Mouse (Mus musculus) naive thymus-derived CD4-positive, alpha-beta T cell, adult 2 months (primary cell): ENCODE measurements around the gene Cldn14.
A peak's percentile ranks its signal among the peaks of the same experiment; 100 is the strongest.

Source experiments
- DNase-seq: peaks from one replicate; pipeline ENCODE4 v3.0.0-alpha.2; 2011; ENCODE audit warnings: low read depth

Cldn14 gene

DNA sequence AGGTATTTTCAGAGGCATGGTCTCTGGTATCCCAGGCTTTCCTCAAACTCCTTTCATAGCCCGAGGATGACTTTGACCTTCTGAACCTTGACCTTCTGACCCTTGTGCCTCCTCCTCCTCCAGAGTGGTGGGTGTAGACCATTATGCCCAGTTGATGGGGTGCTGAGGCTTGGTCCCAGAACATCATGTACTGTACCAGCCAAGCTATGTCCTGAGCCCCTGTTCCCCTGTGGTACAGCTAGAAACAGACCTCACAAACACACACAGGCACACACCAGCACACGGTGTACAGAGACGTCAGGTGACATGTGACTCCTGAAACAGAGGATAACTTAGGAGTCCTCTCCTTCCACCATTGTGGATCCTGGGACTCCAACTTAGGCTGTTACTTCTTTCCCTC is 95.8 kb downstream of the Cldn14 start:
- no peak for DNase-seq

GRCm38 (mm10) chr16:93912158-93912557 is 96.5 kb downstream of the Cldn14 start:
- no peak for DNase-seq

DNA sequence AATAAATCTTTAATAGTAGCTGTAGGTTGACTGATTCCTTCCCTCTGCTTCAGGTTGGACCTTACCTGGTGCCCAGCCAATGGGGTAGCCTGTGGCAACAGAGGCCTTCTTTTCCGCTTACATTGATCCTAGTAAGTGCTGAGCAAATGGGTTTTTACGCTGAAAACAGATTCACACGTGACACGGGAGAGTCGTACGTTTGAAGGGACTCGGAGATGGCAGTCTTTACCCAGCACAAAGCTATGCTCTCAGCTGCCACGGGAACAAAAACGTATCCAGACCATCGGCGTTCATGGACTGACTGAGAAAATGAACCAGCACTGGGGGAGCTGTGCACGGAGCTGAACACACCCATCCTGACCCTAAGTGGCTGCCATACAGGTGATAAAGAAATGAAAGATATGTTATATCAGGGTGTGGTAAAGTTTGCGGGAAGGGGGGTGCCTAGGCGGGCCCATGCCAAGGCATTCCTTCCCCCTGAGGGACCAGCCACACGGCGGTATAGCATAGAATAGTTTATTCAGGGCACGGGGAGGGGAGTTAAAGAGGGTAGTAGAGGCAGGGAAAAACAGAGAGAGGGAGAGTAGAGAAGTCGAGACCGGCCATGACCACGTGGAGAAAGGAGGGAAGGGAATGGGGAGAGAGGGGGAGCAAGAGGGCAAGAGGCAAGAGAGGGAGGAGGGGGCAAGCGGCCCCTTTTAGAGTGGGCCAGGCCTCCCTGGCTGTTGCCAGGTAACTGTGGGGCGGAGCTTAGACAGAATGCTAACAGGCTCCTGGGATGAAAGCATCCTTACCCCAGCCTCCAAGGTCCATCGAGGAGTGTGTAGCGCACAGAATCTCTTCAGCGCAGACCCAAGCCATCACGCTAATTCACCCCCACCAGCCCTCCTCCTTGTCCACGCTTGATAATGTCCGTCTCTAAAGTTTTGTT is 97.6 kb downstream of the Cldn14 start:
- no peak for DNase-seq

- no peak for DNase-seq
Measured at GRCm38 (mm10) chr16:93909936-93910335, 98.7 kb downstream of the Cldn14 start.

DNA sequence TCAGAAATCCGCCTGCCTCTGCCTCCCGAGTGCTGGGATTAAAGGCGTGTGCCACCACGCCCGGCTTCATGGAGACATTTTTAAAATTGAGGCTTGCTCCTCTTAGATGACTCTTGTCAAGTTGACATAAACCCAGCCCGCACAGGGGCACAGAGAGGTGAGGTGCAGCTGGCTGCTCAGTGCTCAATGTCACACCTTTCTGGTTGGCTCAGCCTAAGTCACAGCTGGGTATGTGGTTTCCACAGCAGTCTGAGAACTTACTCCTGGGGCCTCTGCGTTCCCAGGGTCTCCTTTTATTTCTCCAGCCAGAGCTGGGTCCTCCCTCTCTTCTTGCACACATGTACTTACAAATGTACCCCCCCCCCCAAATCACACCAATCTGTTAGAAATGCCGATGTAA is 100.4 kb downstream of the Cldn14 start:
- peak; percentile 39 for DNase-seq

- DNase-seq: peak; percentile 60
Measured at GRCm38 (mm10) chr16:93907761-93908160, 100.9 kb downstream of the Cldn14 start.

- DNase-seq: peak; percentile 78
Measured at GRCm38 (mm10) chr16:93906156-93907014, 102.3 kb downstream of the Cldn14 start.

DNA sequence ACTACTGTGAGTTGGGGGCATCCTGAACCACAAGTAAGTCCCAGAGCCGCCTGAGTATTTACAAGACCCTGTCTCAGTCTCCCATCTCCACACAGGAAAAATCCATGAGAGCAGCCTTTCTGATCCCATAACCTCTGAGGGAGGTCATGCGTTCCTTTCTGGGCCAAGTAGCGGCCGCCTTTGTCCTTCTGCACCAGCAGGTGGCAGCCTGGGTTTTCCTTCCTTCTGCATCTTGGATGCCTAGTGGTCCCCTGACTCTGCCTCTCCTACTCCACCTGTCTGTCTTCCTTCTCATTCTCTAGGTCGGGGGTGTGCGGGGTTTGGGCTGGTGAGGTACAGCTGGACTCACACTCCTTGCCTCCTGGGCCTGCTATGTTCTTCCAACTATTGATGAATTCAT is 105.6 kb downstream of the Cldn14 start:
- peak; percentile 28 for DNase-seq

DNA sequence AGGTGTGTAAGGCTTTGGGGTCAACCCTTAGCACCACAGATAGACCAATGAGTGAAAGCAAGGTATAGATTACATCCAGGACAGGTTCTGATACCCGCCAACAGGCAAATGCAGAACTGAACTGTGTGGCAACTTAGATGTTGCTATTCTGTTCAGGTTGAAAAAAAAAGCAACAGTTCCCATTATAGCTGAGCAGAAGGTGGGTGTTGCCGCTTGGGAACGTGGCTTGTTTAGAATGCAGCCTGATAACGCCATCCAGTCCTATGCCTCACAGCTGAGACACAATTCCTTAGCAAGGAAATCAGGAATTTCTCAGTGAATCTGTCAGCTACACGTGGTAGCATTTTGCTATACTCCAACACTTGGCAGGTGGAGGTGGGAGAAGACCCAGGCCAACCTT is 115.4 kb downstream of the Cldn14 start:
- DNase-seq: no peak

DNA sequence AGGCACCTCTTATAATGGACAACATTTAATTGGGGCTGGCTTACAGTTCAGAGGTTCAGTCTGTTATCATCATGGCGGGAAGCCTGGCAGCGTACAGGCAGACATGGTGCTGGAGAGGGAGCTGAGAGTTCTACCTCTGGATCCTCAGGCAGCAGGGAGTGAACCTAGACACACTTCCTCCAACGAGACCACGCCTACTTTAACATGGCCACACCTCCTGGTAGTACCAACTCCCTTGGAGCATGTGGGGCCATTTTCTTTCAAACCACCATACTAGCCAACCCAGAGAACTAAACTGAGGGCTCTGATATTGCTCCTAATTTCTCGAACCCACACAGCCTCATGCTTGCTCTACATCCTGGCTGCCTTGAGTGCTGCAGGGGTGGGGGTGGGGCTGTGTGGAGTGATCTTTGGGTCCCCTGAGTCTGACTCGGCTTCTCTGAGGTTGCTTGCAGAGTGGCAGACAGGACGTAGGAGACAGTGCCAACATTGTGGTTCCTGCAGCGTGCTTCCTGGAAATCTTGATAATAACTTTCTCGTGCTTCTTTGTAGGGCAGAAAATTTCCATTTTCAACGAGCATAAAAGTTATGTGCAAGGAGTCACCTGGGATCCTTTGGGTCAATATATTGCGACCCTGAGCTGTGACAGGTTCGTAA is 117.6 kb downstream of the Cldn14 start:
- DNase-seq: peak; percentile 43

DNA sequence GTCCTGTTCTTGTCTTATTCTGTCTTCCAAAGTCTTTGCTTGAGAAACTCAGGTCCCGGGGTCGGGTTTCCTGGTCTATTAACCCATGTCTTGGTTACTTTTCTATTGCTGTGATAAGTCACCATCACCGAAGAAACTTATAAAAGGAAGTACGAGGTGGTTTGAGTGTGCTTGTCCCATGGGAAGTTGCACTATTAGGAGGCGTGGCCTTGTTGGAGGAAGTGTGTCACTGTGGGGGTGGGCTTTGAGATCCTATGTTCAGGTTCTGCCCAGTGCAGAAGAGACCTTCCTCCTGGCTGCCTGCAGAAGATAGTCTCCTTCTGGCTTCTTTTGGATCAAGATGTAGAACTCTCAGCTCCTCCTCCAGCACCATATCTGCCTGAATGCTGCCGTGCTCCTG is 120.2 kb downstream of the Cldn14 start:
- DNase-seq: no peak

GRCm38 (mm10) chr16:93884722-93885113 is 123.9 kb downstream of the Cldn14 start:
- no peak for DNase-seq

DNA sequence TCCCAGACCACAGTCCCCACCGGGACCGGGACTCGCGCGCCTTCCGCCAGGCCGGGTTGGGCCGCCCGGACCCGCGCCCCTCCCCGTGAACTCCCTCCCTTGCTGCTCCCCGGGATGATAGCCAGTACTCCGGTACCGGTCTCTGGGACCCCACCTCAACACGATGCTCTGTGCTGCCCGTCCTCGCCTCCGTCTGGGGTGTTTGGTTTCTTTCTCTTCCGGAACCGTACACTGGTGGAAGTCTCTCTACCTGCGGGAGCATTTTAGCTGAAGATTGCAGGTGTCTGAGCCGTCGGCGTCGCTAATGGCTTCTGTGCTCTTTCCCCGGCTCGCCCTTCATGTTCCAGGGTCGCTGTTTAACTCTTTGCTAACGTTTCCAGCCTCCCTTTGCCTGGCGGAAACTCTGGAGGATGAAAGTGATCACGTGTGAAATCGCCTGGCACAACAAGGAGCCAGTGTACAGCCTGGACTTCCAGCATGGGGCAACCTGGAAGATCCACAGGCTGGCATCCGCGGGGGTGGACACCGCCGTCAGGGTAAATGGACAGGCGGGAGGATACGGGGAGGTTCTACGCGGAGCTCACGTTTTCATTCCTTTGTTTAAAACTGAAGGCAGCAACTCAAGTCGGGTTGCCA is 124.4 kb downstream of the Cldn14 start:
- DNase-seq: no peak

DNA sequence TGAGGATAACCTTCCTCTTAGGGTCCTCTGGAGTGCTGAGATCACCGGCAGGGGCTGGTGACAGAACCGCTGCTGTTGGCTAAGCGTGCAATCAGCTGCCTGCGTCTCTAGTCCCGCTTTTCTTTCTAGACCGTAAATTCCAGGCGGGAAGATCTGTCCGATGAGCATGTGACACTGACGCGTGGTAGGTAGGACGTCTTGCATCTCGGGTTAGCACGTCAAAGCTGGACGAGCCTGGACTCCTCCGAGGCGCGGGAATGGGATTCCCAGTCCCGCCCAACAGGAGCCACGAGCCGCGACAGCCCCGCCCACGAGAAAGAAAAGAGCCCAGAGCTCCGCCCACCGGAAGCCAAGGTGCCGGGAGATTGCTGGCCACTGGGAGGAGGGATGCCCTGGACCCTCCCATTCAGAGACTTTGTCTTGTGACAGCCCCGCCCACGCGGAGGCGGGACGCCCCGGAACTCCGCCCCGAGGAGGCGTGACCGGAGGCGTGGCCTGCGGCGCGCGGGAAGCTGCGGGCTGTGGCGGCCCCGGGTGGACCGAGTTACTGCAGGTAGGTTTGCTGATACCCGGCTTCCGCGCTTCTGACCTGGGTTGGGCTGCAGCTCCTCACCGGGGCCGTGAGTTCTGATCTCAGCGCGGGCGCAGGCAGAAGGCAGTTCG is 125.1 kb downstream of the Cldn14 start, which contains the start of gene Chaf1b:
TSS of gene Chaf1b (plus strand) at position 479 of the 663 bp plus-strand sequence.
- peak; percentile 99 for DNase-seq

DNA sequence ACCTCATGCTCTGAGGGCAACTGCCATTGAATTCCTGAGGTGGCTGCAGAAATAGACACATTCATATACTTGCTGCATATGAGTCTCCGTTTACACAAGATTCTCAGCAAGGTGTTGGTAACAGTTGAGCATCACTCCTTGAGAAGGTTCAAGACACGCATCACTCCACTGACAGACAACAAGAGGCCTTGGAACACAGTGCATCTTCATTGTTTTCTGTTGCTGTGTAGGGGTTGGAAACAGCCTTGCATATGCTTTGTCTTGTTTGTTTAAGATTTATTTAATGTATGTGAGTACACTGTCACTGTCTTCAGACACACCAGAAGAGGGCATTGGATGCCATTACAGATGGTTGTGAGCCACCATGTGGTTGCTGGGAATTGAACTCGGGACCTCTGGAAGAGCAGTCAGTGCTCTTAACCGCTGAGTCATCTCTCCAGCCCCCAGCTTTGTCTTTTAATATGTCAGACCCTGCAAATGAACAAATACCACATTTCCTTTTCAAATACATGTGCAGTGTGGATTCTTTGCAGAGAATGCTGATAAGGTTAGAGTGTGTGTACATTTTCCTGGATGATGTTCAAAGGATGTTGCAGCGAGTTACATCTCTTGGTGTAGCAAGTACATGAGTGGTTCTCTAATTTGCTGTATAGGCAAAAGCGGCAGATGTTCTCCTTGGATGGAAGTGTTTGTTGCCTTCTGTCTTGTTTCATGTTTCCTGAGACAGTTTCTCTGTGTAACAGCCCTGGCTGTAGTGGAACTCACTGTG is 130.8 kb downstream of the Cldn14 start:
- no peak for DNase-seq

DNA sequence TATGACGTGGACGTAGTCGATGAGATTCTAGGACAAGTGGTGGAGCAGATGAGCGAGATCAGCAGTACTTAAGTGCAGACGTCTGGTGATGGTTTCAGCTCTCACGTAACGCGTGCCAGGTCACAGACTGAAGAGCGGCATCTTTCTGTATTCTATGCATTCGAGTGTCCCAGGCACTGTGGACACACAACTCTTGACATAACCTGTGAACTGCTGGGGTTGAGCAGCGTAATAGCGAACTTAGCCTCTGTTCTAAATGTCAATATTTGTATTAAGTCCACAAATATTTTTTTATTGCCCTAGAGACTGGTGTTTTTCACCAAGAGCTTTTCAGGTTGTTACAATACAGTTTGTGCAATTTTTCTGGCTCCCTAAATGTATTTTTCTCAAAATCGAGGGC is 133.8 kb downstream of the Cldn14 start:
- no peak for DNase-seq
